Mouse (Mus musculus) neural tube, embryonic 14.5 days (tissue): Measurements from ENCODE around the gene Ap3b1. TPM values are rescaled to one million over a fixed set of nuclear protein-coding genes. Genes with fewer than 3 reads are reported as not detected.

Source experiments
- ATAC-seq: fragments of 200-750 bp; cut with Nextera tagmentation; 2 replicates; pipeline ENCODE4 v1.8.0; 2017; ENCODE audit warnings: low read depth, mild to moderate bottlenecking, moderate TSS enrichment, moderate library complexity
- H3K27ac ChIP-seq: fragments of 300-500 bp; sonication (generic); 2 replicates; pipeline ENCODE4 v1.5.1; 2014; ENCODE audit warnings: low read depth, mild to moderate bottlenecking, control low read depth, low read length, moderate library complexity, mixed read lengths
- H3K27me3 ChIP-seq: fragments of 300-500 bp; sonication (generic); 2 replicates; pipeline ENCODE4 v1.6.1; 2014; ENCODE audit warnings: low read length; ENCODE audit not compliant: control insufficient read depth, insufficient read depth
- H3K36me3 ChIP-seq: fragments of 300-500 bp; sonication (generic); 2 replicates; pipeline ENCODE4 v1.6.1; 2014; ENCODE audit warnings: low read length, mixed read lengths; ENCODE audit not compliant: control insufficient read depth, insufficient read depth
- H3K4me1 ChIP-seq: fragments of 300-500 bp; sonication (generic); 2 replicates; pipeline ENCODE4 v1.6.1; 2014; ENCODE audit warnings: low read length; ENCODE audit not compliant: control insufficient read depth, insufficient read depth
- H3K4me2 ChIP-seq: fragments of 300-500 bp; sonication (generic); 2 replicates; pipeline ENCODE4 v1.6.1; 2014; ENCODE audit warnings: mild to moderate bottlenecking, low read depth, low read length, control low read depth
- H3K4me3 ChIP-seq: fragments of 300-500 bp; sonication (generic); 2 replicates; pipeline ENCODE4 v1.5.1; 2014; ENCODE audit warnings: low read depth, low read length, control low read depth, mixed read lengths
- H3K9ac ChIP-seq: fragments of 300-500 bp; sonication (generic); replicated peaks from 2 replicates; pipeline ENCODE4 v1.6.1; 2014; ENCODE audit warnings: low read depth, mild to moderate bottlenecking, control low read depth, low read length, mixed read lengths
- H3K9me3 ChIP-seq: fragments of 300-500 bp; sonication (generic); 2 replicates; pipeline ENCODE4 v1.6.1; 2016; ENCODE audit warnings: low read length; ENCODE audit not compliant: control insufficient read depth
- WGBS: fragments of 180-500 bp; shearing (Covaris S2); extraction: QIAGEN DNeasy Blood & Tissue Kit; methylation state at CpG from one replicate; pipeline ENCODE4 v1.1.7; 2014; 5-methylcytosine and 5-hydroxymethylcytosine counted together
- polyA plus RNA-seq: library from polyadenylated mRNA; unstranded; fragments of >200 nt; fragmentation: Nextera tagmentation; extraction: Ambion mirVana; gene quantifications from 2 replicates; pipeline ENCODE4 v1.2.1, GENCODE M21; 2014

Ap3b1 gene
- polyA plus RNA-seq, 1 experiment from 2014 or later = 29.7 TPM

GRCm38 (mm10) chr13:94595701-94596361 lies 237.1 kb downstream of the Ap3b1 start:
- H3K4me2 ChIP-seq = peak overlapping the region; percentile 43
- 1% methylated on average over 38 of the region's 38 CpGs for WGBS
- no peaks in the 10 kb centered on the region for H3K36me3 ChIP-seq
- peak overlapping the region; percentile 15; the same call in 1 of the 2 replicates for H3K4me3 ChIP-seq
- H3K27ac ChIP-seq = peak overlapping the region; percentile 52; the same call in 1 of the 2 replicates
- peak; percentile 70 for ATAC-seq
- no peak overlapping the region for H3K9ac ChIP-seq
- H3K4me1 ChIP-seq = no peaks in the 10 kb centered on the region; the same call in 1 of the 2 replicates
- peaks cover 64% of the 10 kb centered on the region for H3K27me3 ChIP-seq
- no peaks in the 10 kb centered on the region for H3K9me3 ChIP-seq

- Histone ChIP-seq H3K4me3 (peak overlapping the region; percentile 15; the same call in 1 of the 2 replicates), H3K9ac (no peak overlapping the region), H3K36me3 (no peaks in the 10 kb centered on the region), H3K27me3 (peaks cover 63% of the 10 kb centered on the region), H3K27ac (peak overlapping the region; percentile 52; the same call in 1 of the 2 replicates), H3K9me3 (no peaks in the 10 kb centered on the region), H3K4me1 (no peaks in the 10 kb centered on the region; the same call in 1 of the 2 replicates), H3K4me2 (peak overlapping the region; percentile 43)
- WGBS = 6% methylated on average over 20 of the region's 20 CpGs
- peak; percentile 72 for ATAC-seq
Measured at GRCm38 (mm10) chr13:94596386-94597033, 237.8 kb downstream of the Ap3b1 start.

GRCm38 (mm10) chr13:94599718-94600117 lies 241.0 kb downstream of the Ap3b1 start:
- no peak for ATAC-seq
- H3K9ac ChIP-seq = no peak overlapping the region

GRCm38 (mm10) chr13:94607035-94607860 lies 248.5 kb downstream of the Ap3b1 start:
- peaks cover 45% of the 10 kb centered on the region for H3K27me3 ChIP-seq

More at GRCm38 (mm10) chr13:94599718-94600117, 241.0 kb downstream of the Ap3b1 start:
- no peaks in the 10 kb centered on the region; the same call in 1 of the 2 replicates for H3K4me1 ChIP-seq
- peaks cover 54% of the 10 kb centered on the region for H3K27me3 ChIP-seq
- H3K4me3 ChIP-seq = no peak overlapping the region
- no peak overlapping the region for H3K27ac ChIP-seq
- H3K36me3 ChIP-seq = no peaks in the 10 kb centered on the region
- H3K4me2 ChIP-seq = no peak overlapping the region
- WGBS = 40% methylated on average over 8 of the region's 8 CpGs
- H3K9me3 ChIP-seq = no peaks in the 10 kb centered on the region

GRCm38 (mm10) chr13:94607861-94608223 lies 249.1 kb downstream of the Ap3b1 start:
- Histone ChIP-seq H3K9me3 (no peaks in the 10 kb centered on the region), H3K4me1 (peaks cover 11% of the 10 kb centered on the region; the same call in 1 of the 2 replicates), H3K9ac (no peak overlapping the region), H3K4me2 (no peak overlapping the region), H3K27me3 (peaks cover 46% of the 10 kb centered on the region), H3K36me3 (no peaks in the 10 kb centered on the region), H3K27ac (no peak overlapping the region), H3K4me3 (no peak overlapping the region)
- 0 out of 2 replicates have a peak, but pooled peaks have one; percentile 56 for ATAC-seq
- 11% methylated on average over 7 of the region's 7 CpGs for WGBS

More at GRCm38 (mm10) chr13:94607035-94607860, 248.5 kb downstream of the Ap3b1 start:
- Histone ChIP-seq H3K36me3 (no peaks in the 10 kb centered on the region), H3K9ac (no peak overlapping the region), H3K27ac (no peak overlapping the region), H3K4me1 (peaks cover 11% of the 10 kb centered on the region; the same call in 1 of the 2 replicates), H3K4me3 (no peak overlapping the region), H3K9me3 (no peaks in the 10 kb centered on the region), H3K4me2 (no peak overlapping the region)
- ATAC-seq = no peak
- WGBS = 72% methylated on average over 9 of the region's 9 CpGs

GRCm38 (mm10) chr13:94608420-94608831 lies 249.7 kb downstream of the Ap3b1 start:
- Histone ChIP-seq H3K4me3 (no peak overlapping the region), H3K27ac (no peak overlapping the region), H3K27me3 (peaks cover 41% of the 10 kb centered on the region), H3K4me1 (peaks cover 11% of the 10 kb centered on the region; the same call in 1 of the 2 replicates), H3K36me3 (no peaks in the 10 kb centered on the region), H3K9ac (no peak overlapping the region), H3K4me2 (no peak overlapping the region; the same call in 1 of the 2 replicates), H3K9me3 (no peaks in the 10 kb centered on the region)
- 3% methylated on average over 11 of the region's 11 CpGs for WGBS
- ATAC-seq = peak; percentile 86

GRCm38 (mm10) chr13:94608947-94609346 lies 250.2 kb downstream of the Ap3b1 start:
- H3K27ac ChIP-seq = no peak overlapping the region
- no peaks in the 10 kb centered on the region for H3K36me3 ChIP-seq
- no peak overlapping the region; the same call in 1 of the 2 replicates for H3K4me2 ChIP-seq
- H3K27me3 ChIP-seq = peaks cover 39% of the 10 kb centered on the region
- no peaks in the 10 kb centered on the region for H3K9me3 ChIP-seq
- H3K9ac ChIP-seq = no peak overlapping the region
- 0 out of 2 replicates have a peak, but pooled peaks have one; percentile 25 for ATAC-seq
- no peak overlapping the region for H3K4me3 ChIP-seq
- H3K4me1 ChIP-seq = peaks cover 11% of the 10 kb centered on the region; the same call in 1 of the 2 replicates
- 41% methylated on average over 10 of the region's 10 CpGs for WGBS
